Mouse (Mus musculus): ENCODE measurements around the gene Dtx2. TPM values are rescaled to one million over a fixed set of nuclear protein-coding genes. Genes with fewer than 3 reads are reported as not detected.
"Not testable (repeated sequence)": the region's sequence is repeated elsewhere in the genome, so short reads cannot be mapped to it uniquely, and the experiment has no call there.

Gene Dtx2
- total RNA-seq, 2 experiments from 2014 or later = 8.3 to 10.2 TPM

DNA sequence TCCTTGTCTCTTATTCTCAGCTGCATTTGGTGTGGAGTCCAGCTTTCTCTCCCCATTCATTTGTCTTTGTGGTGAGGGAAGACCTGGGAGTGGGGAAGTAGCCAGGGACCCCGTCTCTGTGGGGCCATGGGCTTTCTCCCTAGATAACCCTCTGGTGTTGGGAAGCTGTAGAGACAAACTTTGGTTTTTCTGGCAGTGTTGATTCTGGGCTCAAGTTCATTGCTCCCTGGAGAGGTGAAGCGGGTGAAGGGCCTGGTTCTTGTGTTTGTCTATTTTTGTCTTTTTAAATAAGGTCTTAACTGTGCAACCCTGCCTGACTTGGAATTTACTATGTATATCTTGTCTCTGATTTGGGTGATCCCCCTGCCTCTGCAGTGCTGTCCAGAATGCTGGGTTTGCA lies 24.1 kb downstream of the Dtx2 start:
- DNase-seq (ENCODE audit: low spot score in 2 of 2) = no peak

DNA sequence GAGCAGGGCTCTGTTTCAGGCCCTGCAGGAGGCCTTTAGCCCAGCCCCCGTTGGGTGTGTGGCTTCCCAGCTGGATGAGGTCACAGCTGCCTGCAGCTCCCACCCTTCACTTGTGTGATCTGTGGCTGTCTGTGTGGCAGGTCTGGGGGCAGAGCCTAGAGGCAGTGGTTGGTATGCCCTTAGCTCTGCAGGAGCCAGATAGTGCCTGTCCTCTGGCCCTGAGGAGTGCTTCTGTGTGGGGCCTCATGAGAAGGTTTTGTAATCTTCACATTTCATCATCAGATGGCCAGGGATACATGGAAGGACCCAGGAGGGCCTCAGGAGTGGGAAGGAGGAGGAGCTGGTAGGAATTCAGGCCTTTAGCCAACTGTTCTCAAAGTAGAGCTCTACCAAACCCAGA lies 25.3 kb downstream of the Dtx2 start:
- no peak for DNase-seq (ENCODE audit: low spot score in 2 of 2)

- no peak for DNase-seq (ENCODE audit: low spot score in 2 of 2)
Observed at GRCm38 (mm10) chr5:136025712-136026111, 31.1 kb downstream of the Dtx2 start.

DNA sequence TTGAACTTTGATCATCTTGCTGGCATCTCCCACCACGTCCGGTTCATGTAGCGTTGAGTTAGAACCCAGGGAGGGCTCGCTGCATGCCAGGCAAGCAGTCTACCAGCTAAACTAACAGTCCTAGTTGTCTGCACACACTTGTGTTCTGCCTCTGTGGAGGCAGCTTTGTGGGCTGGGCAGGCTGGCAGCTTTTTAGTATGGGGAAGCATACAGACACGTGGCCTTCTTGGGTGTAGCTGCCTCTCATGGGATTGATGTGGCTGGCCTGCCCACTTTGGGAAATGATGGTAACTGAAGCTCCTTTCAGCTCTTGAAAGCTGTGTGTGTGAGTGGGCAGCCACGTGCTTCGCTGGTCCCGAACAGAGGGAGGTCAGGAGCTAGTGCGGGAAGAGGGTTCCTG lies 32.3 kb downstream of the Dtx2 start:
- peak in 1 of 2 experiments; percentile 34 for DNase-seq (ENCODE audit: low spot score in 2 of 2)

GRCm38 (mm10) chr5:136027612-136028311 lies 33.2 kb downstream of the Dtx2 start:
- DNase-seq (ENCODE audit: low spot score in 2 of 2) = no peak

DNA sequence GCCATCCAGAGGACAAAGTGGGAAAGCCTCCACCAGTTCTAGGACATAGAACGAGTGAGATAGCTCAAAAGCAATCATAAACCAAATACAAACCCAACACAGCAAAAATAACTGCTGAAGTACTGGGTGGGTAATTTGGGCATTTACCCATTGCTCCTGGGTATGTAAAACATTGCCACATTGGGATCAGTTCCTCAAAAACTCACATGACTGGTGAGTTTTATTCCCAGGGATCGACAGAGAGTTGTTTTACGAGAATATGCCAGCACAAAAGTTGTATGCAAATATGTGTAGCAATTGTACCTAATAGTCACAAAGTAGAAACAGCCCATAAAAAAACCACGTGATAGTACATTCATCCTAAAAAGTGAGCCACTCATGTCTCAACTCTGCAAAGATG lies 40.3 kb downstream of the Dtx2 start:
- DNase-seq (ENCODE audit: low spot score in 2 of 2) = no peak

- DNase-seq (ENCODE audit: low spot score in 2 of 2) = no peak
Observed at GRCm38 (mm10) chr5:136035285-136035684, 40.7 kb downstream of the Dtx2 start.

DNA sequence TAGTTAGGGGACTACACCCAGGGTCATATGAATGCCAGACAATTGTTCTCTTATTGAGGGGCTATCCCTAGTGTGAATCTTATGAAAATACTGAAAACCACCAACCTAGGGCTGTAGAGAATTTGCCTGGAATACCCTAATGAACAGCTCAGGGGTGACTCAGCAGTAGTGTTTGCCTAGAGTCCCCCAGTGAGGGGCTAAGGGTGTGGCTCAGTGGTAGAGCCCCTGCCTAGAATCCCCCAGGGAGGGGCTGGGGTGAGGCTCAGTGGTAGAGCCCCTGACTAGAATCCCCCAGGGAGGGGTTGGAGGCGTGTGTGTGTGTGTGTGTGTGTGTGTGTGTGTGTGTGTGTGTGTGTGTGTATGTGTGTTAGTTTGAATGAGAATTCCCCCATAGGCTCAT lies 42.1 kb downstream of the Dtx2 start:
- DNase-seq (ENCODE audit: low spot score in 2 of 2) = no peak

GRCm38 (mm10) chr5:136038258-136039214 lies 43.9 kb downstream of the Dtx2 start, which contains the start of gene Upk3b:
TSS of gene Upk3b (plus strand) at chr5:136038496.
- no peak for DNase-seq (ENCODE audit: low spot score in 2 of 2)

GRCm38 (mm10) chr5:136040210-136040609 lies 45.6 kb downstream of the Dtx2 start:
- DNase-seq (ENCODE audit: low spot score in 2 of 2) = no peak

- no peak for DNase-seq (ENCODE audit: low spot score in 2 of 2)
Observed at GRCm38 (mm10) chr5:136041260-136041659, 46.7 kb downstream of the Dtx2 start.

DNA sequence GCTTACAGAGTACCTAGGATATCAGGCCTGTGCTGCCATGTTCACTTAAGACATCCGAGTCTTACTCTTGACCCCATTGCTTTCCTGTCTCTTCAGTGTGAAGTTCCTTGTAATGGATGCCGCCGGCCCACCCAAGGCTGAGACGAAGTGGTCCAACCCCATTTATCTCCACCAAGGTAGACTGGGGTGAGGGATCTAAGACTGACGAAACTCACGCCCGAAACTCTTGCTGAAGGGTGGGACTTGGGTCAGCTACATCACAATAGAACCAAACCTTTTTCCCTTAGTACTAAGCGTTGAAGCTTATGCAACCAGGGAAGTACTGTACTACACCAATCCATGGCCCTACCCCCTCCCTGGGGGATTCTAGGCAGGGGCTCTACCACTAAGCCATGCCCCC lies 47.1 kb downstream of the Dtx2 start:
- DNase-seq (ENCODE audit: low spot score in 2 of 2) = no peak

- no peak for DNase-seq (ENCODE audit: low spot score in 2 of 2)
Observed at GRCm38 (mm10) chr5:136044865-136045264, 50.3 kb downstream of the Dtx2 start.

GRCm38 (mm10) chr5:136045408-136045807 lies 50.8 kb downstream of the Dtx2 start:
- DNase-seq (ENCODE audit: low spot score in 2 of 2) = no peak

GRCm38 (mm10) chr5:136045987-136046386 lies 51.4 kb downstream of the Dtx2 start:
- DNase-seq (ENCODE audit: low spot score in 2 of 2) = peak; percentile 78 to 89

DNA sequence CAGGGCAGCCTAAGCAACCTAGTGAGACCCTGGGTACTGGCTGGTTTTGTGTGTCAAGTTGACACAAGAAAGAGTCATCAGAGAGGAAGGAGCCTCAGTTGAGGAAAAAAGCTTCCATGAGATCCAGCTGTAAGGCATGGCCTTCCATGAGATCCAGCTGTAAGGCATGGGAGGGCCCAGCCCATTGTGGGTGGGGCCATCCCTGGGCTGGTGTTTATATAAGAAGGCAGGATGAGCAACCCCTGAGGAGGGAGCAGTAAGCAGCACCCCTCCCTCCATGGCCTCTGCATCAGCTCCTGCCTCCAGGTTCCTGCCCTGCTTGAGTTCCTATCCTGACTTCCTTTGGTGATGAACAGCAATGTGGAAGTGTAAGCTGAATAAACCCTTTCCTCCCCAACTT lies 53.9 kb downstream of the Dtx2 start:
- DNase-seq (ENCODE audit: low spot score in 2 of 2) = not testable (repeated sequence)

GRCm38 (mm10) chr5:136049926-136050325 lies 55.3 kb downstream of the Dtx2 start:
- DNase-seq (ENCODE audit: low spot score in 2 of 2) = no peak

DNA sequence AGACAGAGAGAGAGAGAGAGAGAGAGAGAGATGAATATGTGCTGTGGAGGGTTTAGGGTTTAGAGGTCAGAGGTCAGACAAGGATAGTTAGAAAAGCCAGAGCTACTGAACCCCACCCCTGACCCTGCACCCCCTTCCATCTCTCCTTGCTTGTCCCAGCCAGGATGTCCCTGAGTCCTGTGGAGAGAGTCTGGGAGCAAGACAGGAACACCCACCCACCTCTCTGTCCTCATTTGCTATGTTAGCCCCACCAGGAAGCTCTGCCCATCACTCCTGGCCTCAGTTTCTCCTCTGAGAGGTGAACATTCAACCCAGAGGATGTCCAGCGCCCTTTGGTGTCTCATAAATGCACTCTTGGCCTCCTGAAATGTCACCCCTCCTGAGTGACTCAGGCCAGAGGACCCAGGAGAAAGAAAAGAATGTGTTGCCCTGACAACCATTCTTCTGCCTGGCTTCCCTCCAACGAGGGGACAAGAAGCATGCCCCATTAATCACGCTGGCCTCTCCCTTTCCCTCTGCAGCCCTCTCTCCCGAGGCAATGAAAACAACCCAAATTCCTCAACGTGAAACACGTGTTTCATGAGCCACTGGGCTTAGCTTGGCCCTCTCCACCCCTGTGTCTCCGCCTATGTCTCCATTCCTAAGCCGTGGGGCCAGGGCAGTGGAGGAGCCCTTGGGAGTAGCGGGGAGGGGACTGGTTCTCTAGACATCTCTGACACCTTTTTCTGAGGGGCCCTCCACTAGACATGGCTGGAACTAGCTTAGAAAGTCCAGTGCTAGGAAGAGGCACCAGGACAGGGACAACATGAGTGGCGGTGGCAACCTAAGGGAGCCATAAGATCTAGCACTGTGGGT lies 56.9 kb downstream of the Dtx2 start:
- no peak for DNase-seq (ENCODE audit: low spot score in 2 of 2)

DNA sequence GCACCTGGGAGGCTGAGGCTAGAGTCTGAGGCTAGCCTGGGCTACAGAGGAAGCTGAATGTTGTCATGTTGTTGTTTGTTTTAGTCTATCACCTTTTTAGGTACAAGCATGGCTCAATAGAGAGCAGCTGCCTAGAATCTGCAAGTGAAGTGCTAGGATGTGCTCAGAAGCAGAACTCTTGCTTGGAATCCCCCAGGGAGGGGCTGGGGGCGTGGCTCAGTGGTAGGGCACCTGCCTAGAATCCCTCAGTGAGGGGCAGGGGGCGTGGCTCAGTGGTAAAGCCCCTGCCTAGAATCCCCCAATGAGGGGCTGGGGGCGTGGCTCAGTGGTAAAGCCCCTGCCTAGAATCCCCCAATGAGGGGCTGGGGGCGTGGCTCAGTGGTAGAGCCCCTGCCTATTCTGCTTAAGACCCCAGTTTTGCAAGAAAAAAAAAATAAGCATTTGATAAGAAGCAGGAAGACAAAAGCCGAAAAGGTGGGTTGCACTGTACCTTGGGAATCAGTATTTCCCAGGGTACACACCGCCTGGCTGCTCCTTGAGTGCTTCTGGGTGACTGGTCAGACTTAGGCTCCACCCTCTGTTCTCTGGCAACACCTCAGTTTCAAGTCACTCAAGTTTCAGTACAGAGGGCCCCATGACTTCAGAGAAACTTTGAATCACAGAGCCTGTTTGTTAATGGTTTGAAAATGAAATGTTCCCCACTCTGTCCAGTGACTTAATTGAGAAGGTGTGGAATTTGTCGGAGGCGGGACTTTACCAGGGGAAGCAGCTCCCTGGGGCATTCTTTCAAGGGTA lies 58.5 kb downstream of the Dtx2 start:
- no peak for DNase-seq (ENCODE audit: low spot score in 2 of 2)

- DNase-seq (ENCODE audit: low spot score in 2 of 2) = no peak
Observed at GRCm38 (mm10) chr5:136054301-136055077, 59.9 kb downstream of the Dtx2 start, which contains the start of gene Upk3bl. TSS of gene Upk3bl (plus strand) at chr5:136054492.
